Mouse (Mus musculus) embryonic fibroblast, embryonic 13.5 days (primary cell): ENCODE measurements around the gene Nutm1. TPM values are rescaled to one million over a fixed set of nuclear protein-coding genes. Genes with fewer than 3 reads are reported as not detected.
A peak's percentile ranks its signal among the peaks of the same experiment; 100 is the strongest.

Source experiments
- H3K27ac ChIP-seq: 2 replicates; pipeline ENCODE4 v1.5.1; 2012; ENCODE audit warnings: low read length, control low read depth, inconsistent platforms; ENCODE audit not compliant: insufficient read depth
- H3K4me1 ChIP-seq: 2 replicates; pipeline ENCODE4 v1.6.1; 2011; ENCODE audit warnings: low read length; ENCODE audit not compliant: control insufficient read depth, insufficient read depth
- H3K4me3 ChIP-seq: 2 replicates; pipeline ENCODE4 v1.5.1; 2011; ENCODE audit warnings: mild to moderate bottlenecking, control low read depth, low read length; ENCODE audit not compliant: insufficient read depth
- CTCF ChIP-seq: IDR thresholded peaks from 2 replicates; pipeline ENCODE4 v1.5.1; 2011; ENCODE audit warnings: mild to moderate bottlenecking, control low read depth, low read length, moderate library complexity, borderline replicate concordance; ENCODE audit not compliant: insufficient read depth
- POLR2A ChIP-seq: IDR thresholded peaks from 2 replicates; pipeline ENCODE4 v1.6.1; 2011; ENCODE audit warnings: low read depth, mild to moderate bottlenecking, control low read depth, low read length, moderate library complexity
- polyA plus RNA-seq: library from polyadenylated mRNA; stranded (reverse); fragments of >200 nt; gene quantifications from 2 replicates; pipeline ENCODE4 v1.2.4, GENCODE M21; 2011; ENCODE audit warnings: low read depth; ENCODE audit not compliant: missing spikeins, insufficient read length

Gene Nutm1
- polyA plus RNA-seq, 1 experiment: not detected

DNA sequence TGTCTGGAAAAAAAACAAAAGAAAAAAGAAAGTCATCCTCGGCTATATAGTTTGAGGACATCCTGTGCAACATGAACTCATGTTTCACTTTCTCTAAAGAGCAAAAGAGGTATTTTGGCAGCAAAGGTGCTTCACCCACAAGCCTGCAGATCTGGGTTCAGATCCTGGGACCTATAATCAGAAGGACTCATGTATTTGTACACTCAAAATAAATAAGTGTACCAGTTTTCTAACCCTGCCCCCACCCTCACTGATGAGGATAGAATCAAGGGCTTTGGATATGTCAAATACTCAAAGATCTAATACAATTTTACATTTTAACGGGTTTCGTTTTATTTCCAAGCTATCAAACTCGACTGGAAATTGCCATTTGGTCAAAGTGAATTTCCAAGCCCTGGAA lies 5.3 kb upstream of the Nutm1 start:
- Histone ChIP-seq H3K4me1 (0 out of 2 replicates have a peak, but pooled peaks cover 3% of the 10 kb centered on the region), H3K4me3 (no peak overlapping the region), H3K27ac (no peak overlapping the region)
- TF ChIP-seq POLR2A (no peak), CTCF (no peak)

GRCm38 (mm10) chr2:112262779-112263295 lies 3.7 kb upstream of the Nutm1 start:
- Histone ChIP-seq H3K27ac (no peak overlapping the region), H3K4me3 (peak overlapping the region; percentile 69), H3K4me1 (0 out of 2 replicates have a peak, but pooled peaks cover 3% of the 10 kb centered on the region)
- TF ChIP-seq POLR2A (no peak), CTCF (no peak)

- TF ChIP-seq CTCF: peak; percentile 30; the same call in 1 of the 2 replicates
- TF ChIP-seq POLR2A: peak; percentile 99
- Histone ChIP-seq H3K27ac (peak within 1 kb of the TSS; percentile 59), H3K4me3 (peak within 1 kb of the TSS; percentile 69), H3K4me1 (0 out of 2 replicates have a peak, but pooled peaks cover 3% of the 10 kb centered on the region)
Observed at GRCm38 (mm10) chr2:112261748-112262653, 2.9 kb upstream of the Nutm1 start, which contains the start of gene Nop10. Gene Nop10, plus strand, starts transcription at chr2:112261926.

GRCm38 (mm10) chr2:112254675-112255515 lies 4.2 kb downstream of the Nutm1 start:
- Histone ChIP-seq H3K4me3 (no peak overlapping the region), H3K27ac (no peak overlapping the region), H3K4me1 (no peaks in the 10 kb centered on the region)
- TF ChIP-seq CTCF (no peak), POLR2A (no peak)

GRCm38 (mm10) chr2:112249780-112250453 lies 9.2 kb downstream of the Nutm1 start:
- TF ChIP-seq POLR2A (no peak), CTCF (no peak)
- Histone ChIP-seq H3K4me1 (no peaks in the 10 kb centered on the region), H3K4me3 (no peak overlapping the region), H3K27ac (no peak overlapping the region)

GRCm38 (mm10) chr2:112247323-112247722 lies 11.8 kb downstream of the Nutm1 start:
- no peak for TF ChIP-seq POLR2A
- TF ChIP-seq CTCF: no peak
- no peak overlapping the region for H3K4me3 ChIP-seq
- H3K27ac ChIP-seq: no peak overlapping the region
- H3K4me1 ChIP-seq: no peaks in the 10 kb centered on the region

DNA sequence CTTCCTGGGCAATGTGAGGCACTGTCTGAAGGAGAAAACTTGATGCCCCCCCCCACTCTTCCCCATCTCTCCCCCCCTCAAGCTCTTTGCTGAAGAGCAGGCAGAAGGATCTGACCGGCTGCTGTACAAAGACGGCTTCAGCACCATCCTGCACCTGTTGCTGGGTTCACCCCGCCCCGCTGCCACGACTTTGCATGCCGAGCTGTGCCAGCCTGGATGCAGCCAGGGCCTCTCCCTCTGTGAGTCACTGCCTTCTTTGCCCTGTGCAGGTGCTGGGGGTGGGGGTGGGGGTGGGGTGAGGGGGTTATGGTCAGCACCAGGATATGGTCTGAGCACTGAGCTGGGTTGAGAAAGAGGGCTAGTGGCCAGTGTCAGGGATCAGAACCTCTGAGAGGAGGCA lies 12.9 kb downstream of the Nutm1 start:
- no peak overlapping the region for H3K27ac ChIP-seq
- TF ChIP-seq CTCF (no peak), POLR2A (no peak)
- H3K4me1 ChIP-seq: no peaks in the 10 kb centered on the region
- no peak overlapping the region for H3K4me3 ChIP-seq

- TF ChIP-seq CTCF: no peak
- Histone ChIP-seq H3K4me3 (no peak overlapping the region), H3K4me1 (no peaks in the 10 kb centered on the region), H3K27ac (no peak overlapping the region)
Observed at GRCm38 (mm10) chr2:112245307-112245706, 13.8 kb downstream of the Nutm1 start.

- Histone ChIP-seq H3K27ac (no peak overlapping the region), H3K4me1 (no peaks in the 10 kb centered on the region), H3K4me3 (no peak overlapping the region)
- TF ChIP-seq CTCF (no peak), POLR2A (no peak)
Observed at GRCm38 (mm10) chr2:112241787-112242186, 17.3 kb downstream of the Nutm1 start.
